Mouse (Mus musculus) common myeloid progenitor, adult 5-6 weeks (primary cell): ENCODE data around the gene Hnrnpa2b1. TPM values are rescaled to one million over a fixed set of nuclear protein-coding genes. Genes with fewer than 3 reads are reported as not detected.

Source experiments
- ATAC-seq: replicated peaks from 2 replicates; pipeline ENCODE4 v1.8.0; 2016; ENCODE audit warnings: low read depth, mild to moderate bottlenecking, moderate TSS enrichment, inconsistent platforms; ENCODE audit not compliant: poor library complexity, severe bottlenecking
- total RNA-seq: library from RNA; stranded (forward); fragments of 200-1000, 187-1606 nt; gene quantifications from 2 replicates; pipeline ENCODE4 v1.2.3, GENCODE M21; 2017

Gene Hnrnpa2b1
- total RNA-seq, 1 experiment from 2014 or later, result 1,806 TPM

DNA sequence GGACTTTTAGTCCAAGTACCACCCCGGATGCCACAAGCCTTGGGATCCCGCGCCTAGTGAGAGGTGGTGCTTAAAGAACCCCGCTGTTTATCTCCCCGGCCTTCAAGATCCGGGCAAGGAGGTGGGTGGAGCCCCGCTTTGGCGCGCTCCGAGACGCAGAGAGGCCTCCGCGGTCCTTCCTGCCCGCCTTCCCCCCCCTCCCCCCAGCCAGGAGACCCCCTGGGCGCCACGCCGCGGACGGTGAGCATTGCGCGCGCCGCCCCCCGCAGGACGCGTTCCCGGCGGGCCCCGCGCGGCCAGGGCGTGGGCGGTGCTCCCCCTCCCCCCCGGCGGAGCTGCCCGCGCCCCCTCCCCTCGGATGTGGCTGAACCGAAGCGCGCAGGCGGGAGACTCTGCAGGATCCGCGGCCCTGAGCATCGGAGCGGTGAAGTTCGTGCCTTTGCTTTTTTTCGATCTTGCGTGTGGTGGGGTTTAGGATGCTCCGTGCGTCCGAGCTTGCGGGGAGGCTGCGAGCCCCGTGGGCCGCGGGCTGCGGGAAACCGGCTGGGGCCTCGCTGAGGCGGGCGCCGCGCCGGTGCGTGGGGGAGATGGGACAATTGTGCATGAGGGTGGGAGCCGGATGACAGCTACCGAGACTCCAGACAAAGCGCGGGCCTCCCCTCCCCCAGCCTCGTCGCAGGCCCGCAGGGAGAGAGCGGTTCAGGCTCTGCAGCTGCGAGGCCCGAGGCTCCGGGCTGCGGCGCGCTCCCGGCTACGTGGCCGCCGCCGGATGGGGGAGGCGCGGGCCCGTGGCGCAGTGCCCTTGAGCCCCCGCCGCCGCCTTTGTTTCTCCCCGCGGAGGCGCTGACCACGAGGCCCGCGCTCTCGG, 851 bp upstream of the Hnrnpa2b1 start, which contains the start of gene Cbx3:
Cbx3 (plus strand) TSS at position 50 of the 868 bp plus-strand sequence.
- ATAC-seq, result peak; percentile 53

DNA sequence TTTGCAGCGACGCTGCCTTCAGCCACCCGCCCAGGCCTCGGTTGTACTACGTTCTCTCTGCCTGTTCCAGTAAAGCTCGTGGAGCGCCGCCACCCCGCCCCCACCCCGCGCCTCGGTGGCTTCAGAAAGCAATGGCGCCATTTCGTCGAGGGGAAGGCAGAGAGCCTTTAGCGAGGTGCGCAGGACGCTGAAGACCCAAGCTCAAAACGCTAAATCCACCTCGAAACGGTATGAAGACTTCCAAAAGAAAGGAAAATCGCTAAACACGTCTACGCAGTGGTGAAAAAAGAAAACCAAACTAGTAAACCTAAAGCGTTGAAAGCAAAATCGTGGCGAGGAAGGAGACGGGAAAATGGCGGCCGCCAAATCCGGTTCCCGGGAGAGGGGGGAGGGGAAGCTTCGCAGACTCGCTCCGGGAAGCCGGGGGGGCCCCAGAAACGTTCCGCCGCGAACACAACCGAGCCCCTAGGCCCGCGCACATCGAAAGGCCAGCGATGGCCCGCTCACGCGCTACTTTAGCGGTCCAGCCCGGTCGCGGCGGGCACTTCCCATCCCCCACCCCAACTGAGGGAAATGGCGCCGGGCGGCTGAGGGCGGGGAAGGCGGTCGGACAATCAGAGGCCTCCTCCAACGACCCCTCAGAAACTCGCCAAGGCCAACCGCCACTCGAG, 668 bp downstream of the Hnrnpa2b1 start:
- peak; percentile 30 for ATAC-seq

DNA sequence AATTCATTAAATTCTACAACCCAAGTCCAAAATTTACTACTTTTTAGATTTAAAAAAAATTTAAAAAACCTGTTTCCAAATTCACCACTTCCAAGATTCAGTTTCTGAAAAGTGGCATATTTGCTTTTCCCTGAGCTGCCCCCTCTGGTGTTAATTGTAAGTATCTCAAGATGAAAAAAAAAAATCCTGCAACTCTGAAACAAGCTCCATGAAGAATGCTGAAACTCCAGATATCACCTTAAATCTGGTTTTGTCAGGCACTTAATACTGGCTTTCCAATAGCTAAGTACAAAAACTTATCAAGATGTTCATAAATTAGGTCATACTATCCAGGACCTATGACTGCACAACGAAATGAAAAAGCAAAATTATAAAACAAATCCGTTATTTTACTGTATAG, 2.0 kb downstream of the Hnrnpa2b1 start:
- no peak for ATAC-seq

GRCm38 (mm10) chr6:51460363-51460762, 9.3 kb downstream of the Hnrnpa2b1 start:
- no peak for ATAC-seq

- no peak for ATAC-seq
Observed at GRCm38 (mm10) chr6:51460021-51460360, 9.7 kb downstream of the Hnrnpa2b1 start.

DNA sequence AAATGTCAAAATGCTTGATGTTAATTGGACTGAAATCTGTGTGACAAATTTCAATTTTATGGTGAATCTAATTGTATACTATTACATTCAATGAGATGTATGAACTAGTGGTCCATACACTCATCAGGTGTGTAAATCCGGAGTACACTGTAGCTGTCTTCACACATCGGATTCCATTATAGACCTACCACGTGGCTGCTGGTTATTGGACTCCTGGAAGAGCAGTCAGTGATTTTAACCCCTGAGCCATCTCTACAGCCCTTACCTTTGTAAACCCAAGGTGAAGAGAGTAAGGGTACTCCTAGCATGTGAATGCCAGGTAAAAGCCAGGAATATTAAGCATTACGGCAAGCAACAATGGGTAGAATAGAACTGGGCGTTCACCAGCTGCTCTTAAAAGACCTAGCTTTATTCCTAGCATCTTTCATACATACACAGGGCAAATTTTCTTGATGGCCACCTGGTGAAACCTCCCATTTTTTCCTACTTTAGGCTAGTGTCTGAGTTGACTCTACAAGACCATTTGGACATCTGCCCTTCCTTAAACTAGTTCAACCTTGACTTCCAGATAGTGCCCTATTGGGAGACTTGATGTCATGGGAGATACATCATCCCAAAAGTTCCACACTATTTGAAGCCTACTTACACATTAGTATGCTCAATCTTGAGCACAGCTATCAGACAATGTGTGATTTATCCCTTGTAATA, 10.2 kb downstream of the Hnrnpa2b1 start:
- ATAC-seq, result no peak

DNA sequence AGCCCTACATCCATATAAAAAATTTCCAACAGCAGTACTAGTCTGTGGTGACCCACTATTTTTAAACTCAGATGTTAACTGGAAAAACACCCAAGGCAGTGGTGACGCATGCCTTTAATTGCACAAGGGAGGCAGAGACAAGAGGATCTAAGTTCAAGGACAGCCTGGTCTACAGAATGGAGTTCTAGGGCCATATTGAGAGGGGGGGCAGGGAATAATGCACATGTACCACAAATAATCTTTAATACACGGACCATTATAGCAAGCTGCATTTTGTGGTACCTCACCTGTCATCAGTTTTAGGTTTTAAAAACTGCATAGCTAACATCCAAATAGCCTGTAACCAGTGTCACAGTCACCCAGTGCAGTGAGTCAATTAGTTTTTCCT, 10.8 kb downstream of the Hnrnpa2b1 start:
- no peak for ATAC-seq

- ATAC-seq, result no peak
Observed at GRCm38 (mm10) chr6:51457770-51458387, 11.8 kb downstream of the Hnrnpa2b1 start.

GRCm38 (mm10) chr6:51457283-51457682, 12.4 kb downstream of the Hnrnpa2b1 start:
- ATAC-seq, result no peak

GRCm38 (mm10) chr6:51456198-51456597, 13.5 kb downstream of the Hnrnpa2b1 start:
- no peak for ATAC-seq

- no peak for ATAC-seq
Observed at GRCm38 (mm10) chr6:51454949-51455348, 14.7 kb downstream of the Hnrnpa2b1 start.

- ATAC-seq, result no peak
Observed at GRCm38 (mm10) chr6:51452927-51453503, 16.7 kb downstream of the Hnrnpa2b1 start.

GRCm38 (mm10) chr6:51442191-51442835, 27.4 kb downstream of the Hnrnpa2b1 start:
- ATAC-seq, result 0 out of 2 replicates have a peak, but pooled peaks have one; percentile 22

- no peak for ATAC-seq
Observed at GRCm38 (mm10) chr6:51438826-51439330, 30.8 kb downstream of the Hnrnpa2b1 start.

DNA sequence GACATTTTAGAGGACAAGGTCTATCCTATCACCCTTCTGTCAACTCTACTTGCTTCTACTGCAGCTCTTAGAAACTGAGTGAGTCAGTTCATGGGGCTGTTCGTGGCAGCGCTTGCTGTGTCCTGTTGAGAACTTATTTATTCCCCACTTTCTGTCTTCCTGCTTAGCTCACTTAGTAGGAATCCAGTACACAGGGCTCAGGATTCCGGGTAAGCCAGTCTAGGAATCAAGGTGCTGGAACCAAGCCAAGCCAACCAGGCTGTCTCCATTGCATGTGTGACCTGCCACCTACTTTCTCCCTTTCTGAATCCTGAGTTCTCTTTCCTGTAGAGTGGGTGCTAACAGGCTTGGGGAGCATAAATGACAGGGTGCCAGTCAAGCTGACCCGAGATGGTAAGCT, 32.0 kb downstream of the Hnrnpa2b1 start:
- no peak for ATAC-seq

GRCm38 (mm10) chr6:51434270-51434669, 35.4 kb downstream of the Hnrnpa2b1 start:
- ATAC-seq, result no peak

DNA sequence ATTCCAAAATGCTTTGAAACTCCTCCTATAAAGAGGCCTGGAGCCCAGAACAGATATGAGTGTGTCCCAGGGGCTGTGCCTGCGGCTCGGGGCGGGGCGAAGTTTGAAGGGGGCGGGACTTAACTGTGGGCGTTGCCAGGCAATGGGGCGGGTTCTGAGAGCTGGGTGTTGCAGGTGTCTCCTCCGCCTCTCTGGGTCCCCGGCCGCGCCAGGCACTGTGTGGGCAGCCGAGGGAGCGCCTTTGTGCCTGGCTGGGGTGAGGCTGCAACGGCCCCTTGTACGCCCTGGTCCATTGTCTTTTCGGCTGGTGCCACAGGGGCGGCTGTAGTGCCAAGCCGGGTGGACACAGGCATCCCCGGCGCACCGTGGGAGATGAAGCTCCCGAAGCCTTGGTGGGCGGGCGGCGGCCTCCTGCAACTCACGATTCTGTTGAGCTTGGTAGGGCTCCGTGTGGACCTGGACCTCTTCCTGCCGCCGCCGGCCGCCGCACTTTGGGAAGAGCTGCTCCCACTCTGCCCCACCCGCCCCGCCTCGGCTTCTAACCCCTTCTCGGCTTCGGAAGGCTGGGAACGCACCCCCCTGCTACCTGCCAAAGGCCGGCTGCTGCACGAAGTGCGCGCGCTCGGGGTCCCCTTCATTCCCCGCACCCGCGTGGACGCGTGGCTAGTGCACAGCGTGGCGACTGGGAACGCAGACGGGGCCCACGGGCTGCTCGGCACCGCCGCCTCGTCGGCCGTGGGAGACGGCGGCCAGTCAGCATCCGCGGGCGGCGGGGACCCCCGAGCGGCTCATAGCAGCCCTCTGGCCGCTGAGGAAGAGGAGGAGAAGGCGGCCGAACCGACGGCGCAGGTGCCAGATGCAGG, 36.9 kb downstream of the Hnrnpa2b1 start, which contains the start of gene Nfe2l3:
Nfe2l3 (plus strand) TSS at position 136 of the 863 bp plus-strand sequence.
- peak; percentile 95 for ATAC-seq

- ATAC-seq, result peak; percentile 42; the same call in 1 of the 2 replicates
Observed at GRCm38 (mm10) chr6:51424537-51424936, 45.2 kb downstream of the Hnrnpa2b1 start.
